Mouse (Mus musculus) macrophage (primary cell): ENCODE data around the gene Spty2d1. TPM values are rescaled to one million over a fixed set of nuclear protein-coding genes. Genes with fewer than 3 reads are reported as not detected.

Experiments
- H3K27ac ChIP-seq: fragments of 350-480 bp; formaldehyde crosslinking; 2 replicates; pipeline ENCODE4 v1.9.0; 2021
- H3K36me3 ChIP-seq: fragments of 350-480 bp; formaldehyde crosslinking; 2 replicates; pipeline ENCODE4 v1.9.0; 2021; ENCODE audit errors: inconsistent target
- H3K4me3 ChIP-seq: fragments of 350-480 bp; formaldehyde crosslinking; 2 replicates; pipeline ENCODE4 v1.9.0; 2021; ENCODE audit errors: inconsistent target
- H3K79me2 ChIP-seq: fragments of 350-480 bp; formaldehyde crosslinking; 2 replicates; pipeline ENCODE4 v1.9.0; 2021; ENCODE audit errors: inconsistent target
- WGBS: methylation state at CpG from one replicate; pipeline ENCODE4 v1.1.7; 2026; ENCODE audit warnings: inconsistent platforms; ENCODE audit not compliant: missing documents; 5-methylcytosine and 5-hydroxymethylcytosine counted together
- polyA plus RNA-seq: library from polyadenylated mRNA; stranded (reverse); fragments of 250-400 nt; gene quantifications from 3 replicates; pipeline ENCODE4 v1.2.4, GENCODE M21; 2018; ENCODE audit warnings: inconsistent platforms

The Spty2d1 gene
- polyA plus RNA-seq, 1 experiment from 2014 or later = 25.5 TPM

DNA sequence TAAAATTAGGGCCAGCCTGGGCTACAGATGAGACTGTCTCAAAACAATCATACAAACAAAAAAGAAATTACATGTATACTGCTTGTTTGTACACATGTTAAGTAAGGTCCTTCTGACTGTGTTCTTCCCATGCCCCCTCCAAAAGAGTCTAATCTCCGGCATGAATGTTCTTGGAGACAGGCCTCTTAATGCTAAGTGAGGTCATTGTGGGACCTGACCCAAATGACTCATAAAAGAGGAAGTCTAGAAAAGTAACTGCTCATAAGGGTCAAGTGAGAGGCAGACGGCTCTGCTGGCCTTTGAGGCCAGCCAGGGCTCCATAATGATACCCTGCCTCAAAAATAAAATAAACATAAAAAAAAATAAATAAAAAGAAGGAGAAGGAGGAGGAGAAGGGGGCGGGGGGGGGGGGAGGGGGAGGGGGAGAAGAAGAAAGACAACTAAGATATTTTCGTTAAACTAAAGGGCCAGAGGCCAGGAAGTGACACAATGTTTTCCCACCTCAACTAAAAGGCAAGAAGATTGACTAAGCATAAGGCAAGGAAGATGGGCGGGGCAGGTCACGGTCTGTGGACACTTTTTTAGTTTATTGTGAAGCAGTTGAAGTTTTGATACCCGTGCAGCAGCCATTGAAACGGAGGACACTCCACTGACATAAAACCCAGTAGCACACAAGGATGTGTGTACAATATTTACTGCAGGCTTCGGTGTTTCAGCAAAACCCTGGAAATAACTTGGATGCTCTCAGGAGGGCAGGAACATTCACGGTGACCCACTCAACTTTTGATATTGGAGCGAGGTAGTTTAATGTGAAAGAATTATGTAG lies 6.6 kb upstream of the Spty2d1 start:
- Histone ChIP-seq H3K79me2 (no peaks in the 10 kb centered on the region; the same call in 1 of the 2 replicates), H3K36me3 (no peaks in the 10 kb centered on the region), H3K4me3 (no peak overlapping the region), H3K27ac (peak overlapping the region; percentile 71)
- 28% methylated on average over 10 of the region's 11 CpGs for WGBS

DNA sequence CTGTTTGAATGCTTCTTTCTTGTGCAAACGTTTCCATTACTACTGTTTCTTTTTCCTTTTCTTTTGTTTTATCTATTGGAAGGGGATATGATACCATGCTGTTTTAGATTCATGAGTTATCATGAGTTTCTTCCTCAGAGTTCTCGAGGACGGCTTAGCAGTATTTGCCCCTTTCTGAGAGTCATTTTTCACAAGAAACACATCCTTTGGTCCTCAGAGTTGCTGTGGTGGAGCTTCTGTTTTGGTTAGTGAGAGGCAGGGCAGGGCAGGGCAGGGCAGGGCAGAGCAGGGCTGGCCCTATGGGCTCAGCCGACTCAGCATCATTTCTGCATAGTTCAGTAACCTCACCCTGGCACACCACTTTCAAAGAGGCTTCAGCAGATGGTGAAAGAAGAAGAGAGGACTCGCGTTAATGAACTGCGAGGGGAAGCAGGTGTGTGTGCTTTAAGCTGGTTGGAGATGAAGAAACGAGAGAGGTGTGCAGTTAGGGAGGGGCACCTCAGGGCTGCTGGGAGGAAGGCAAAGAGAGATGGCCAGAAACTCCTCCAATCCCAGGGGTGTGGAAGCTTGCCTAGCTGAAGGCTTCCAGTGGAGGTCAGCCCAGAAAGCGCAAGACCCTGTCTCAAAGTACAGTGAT lies 5.0 kb upstream of the Spty2d1 start:
- Histone ChIP-seq H3K79me2 (peaks cover 11% of the 10 kb centered on the region; the same call in 1 of the 2 replicates), H3K27ac (no peak overlapping the region), H3K4me3 (no peak overlapping the region), H3K36me3 (no peaks in the 10 kb centered on the region)
- 23% methylated on average over 9 of the region's 9 CpGs for WGBS

DNA sequence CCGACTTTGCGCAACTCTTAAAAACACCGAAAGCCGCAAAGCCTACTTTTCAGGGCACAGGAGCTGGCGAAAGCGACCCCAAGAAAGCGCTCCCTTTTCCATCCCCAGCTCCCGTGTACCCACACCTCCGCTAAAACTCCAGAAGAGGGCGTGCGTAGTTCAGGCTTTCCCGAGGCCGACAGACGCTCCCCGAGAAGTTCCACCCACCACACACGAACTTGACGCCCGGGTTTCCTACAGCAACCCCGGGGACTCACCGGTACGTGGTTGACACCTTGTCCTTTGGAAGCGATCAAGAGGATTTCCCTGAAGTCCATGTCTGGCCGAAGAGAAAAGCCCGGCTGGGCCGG lies 418 bp downstream of the Spty2d1 start:
- H3K27ac ChIP-seq = peak overlapping the region; percentile 89
- H3K4me3 ChIP-seq = peak overlapping the region; percentile 84
- no peaks in the 10 kb centered on the region for H3K36me3 ChIP-seq
- H3K79me2 ChIP-seq = peaks cover 61% of the 10 kb centered on the region
- WGBS = under 1% methylated on average over 25 of the region's 25 CpGs

DNA sequence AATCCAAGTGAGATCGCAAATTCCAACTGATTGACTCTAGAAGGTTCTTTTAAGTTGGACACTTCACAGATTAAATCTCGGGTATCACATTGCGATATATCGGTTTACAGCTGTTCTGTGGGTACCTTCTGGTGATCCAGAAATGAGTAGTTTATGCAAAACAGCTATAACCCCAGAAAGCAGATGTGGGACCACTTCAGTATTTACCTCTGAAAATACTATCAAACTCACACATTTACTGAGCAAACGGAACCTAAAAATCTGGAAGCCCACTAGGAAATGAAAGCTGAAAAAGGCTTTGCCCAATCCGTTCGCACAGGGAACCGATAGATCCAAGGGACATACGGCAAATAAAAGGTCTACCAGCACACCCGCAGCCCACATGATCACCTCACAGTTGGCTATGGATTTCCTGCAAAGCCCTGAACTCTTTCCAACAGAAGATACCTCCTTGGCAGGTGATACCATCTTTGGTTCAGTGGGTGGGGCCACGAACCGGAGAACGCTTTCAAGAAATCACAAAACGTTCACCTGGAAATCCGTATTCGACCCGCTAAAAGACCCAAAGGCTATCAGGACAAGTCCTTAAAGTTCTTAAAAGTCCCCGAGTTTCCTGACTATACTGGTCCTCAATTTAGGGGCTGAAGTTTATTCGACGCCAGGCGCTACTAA lies 966 bp downstream of the Spty2d1 start:
- Histone ChIP-seq H3K4me3 (peak overlapping the region; percentile 84), H3K36me3 (no peaks in the 10 kb centered on the region), H3K27ac (peak overlapping the region; percentile 89), H3K79me2 (peaks cover 67% of the 10 kb centered on the region)
- 4% methylated on average over 21 of the region's 21 CpGs for WGBS

DNA sequence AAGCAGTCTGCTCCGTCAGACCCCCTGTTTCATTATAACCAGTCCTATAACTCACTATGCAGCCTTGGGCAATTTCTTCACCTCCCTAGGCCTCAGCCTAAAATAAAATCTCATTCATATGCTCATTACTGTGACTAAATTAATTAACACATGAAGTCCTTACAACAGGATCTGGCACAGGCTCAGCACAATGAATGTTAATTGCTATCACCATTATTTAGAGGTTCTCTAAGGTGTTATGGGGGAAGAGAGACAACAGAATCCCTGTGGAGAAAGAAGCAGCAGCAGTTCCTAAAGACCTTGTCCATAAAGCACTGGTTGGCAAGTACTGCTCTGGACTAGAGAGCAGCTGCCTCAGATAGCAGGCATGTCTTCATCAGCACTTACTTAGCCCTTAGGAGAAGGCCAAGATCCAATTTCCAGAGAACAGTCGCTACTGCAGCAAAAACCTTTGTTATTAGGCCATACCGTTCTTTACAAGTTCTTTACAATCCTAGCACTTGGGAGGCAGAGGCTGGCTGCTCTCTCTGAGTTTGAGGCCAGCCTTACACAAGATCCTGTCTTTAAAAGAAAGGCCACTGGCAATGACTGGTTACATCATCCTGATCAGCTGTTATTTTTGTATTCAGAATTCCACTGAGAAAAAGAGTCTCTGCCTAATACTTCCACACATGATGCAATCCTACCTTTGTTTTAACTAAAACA lies 4.6 kb downstream of the Spty2d1 start:
- peaks cover 86% of the 10 kb centered on the region for H3K79me2 ChIP-seq
- H3K4me3 ChIP-seq = no peak overlapping the region
- H3K36me3 ChIP-seq = no peaks in the 10 kb centered on the region
- no peak overlapping the region for H3K27ac ChIP-seq
- 75% methylated on average over 3 of the region's 3 CpGs for WGBS

DNA sequence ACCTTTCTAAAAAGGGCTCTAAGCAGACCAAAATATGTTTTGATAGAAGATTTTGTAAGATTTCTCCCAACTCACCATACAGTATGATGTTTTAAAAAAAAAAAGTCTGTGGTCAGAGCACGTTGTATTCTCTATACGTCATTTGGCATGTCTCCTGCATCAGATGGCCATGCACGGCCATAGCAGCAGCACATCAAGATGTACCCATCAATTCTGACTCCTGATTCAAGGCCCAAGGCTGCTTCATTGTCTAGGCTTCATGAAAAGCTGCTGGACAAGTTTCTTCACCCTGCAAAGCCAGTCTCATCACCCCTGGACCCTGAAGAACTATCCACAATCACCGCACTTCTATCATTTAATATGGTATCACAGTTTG lies 6.3 kb downstream of the Spty2d1 start:
- H3K36me3 ChIP-seq = peaks cover 16% of the 10 kb centered on the region
- no peak overlapping the region for H3K27ac ChIP-seq
- H3K4me3 ChIP-seq = no peak overlapping the region
- H3K79me2 ChIP-seq = peaks cover 91% of the 10 kb centered on the region
- 81% methylated on average over 4 of the region's 4 CpGs for WGBS

DNA sequence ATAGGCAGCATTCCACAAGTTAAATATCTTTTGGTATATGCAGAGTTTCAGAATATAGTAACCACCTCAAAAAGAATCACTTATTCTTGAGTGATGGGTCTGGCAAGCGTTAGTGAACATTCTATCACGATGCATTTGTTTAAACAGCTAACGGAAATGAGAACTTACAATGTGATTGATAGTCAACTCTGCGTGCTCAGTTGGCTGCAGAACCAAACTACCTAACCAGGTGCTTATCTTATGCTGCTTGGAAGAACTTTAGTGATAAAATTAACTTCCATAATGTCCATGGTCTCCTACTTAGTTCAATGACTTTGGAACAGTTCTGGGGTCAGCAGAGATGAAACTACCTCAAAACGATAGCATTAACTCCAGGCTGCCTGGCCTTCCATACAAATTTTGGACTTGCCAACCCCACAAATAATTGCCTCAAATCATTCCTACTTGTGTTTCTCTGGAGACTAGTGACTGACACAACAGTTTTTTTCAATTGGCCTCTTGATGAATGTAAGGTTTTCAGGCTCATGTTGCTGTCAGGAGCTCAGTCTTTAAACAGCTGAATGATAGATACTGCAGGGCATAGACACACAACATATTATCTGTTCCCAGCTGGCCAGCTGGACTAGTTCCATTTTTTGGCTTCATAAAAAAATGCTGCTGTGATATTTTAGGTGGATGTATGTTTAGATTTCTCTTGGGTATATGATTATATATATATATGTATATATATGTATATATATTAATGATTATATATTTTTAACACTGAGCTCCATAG lies 6.9 kb downstream of the Spty2d1 start:
- Histone ChIP-seq H3K27ac (no peak overlapping the region), H3K36me3 (peaks cover 19% of the 10 kb centered on the region), H3K4me3 (no peak overlapping the region), H3K79me2 (peaks cover 88% of the 10 kb centered on the region)
- 87% methylated on average over 5 of the region's 5 CpGs for WGBS

DNA sequence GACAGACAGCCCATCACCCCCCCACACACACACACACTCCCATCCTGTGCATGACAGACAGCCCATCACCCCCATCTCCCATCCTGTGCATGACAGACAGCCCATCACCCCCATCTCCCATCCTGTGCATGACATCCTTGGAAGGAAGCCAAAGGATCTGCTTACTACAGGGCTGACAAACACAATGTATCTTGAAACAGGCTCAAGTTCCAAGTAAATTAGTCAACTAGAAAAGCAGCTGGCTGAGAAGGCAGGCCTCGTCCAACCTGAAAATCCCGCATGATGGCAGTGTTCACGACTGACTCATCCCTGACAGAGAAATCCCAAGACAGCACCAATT lies 7.6 kb downstream of the Spty2d1 start:
- Histone ChIP-seq H3K36me3 (peaks cover 26% of the 10 kb centered on the region), H3K27ac (no peak overlapping the region), H3K79me2 (peaks cover 81% of the 10 kb centered on the region), H3K4me3 (no peak overlapping the region)
- WGBS = 100% methylated on average over 3 of the region's 3 CpGs

DNA sequence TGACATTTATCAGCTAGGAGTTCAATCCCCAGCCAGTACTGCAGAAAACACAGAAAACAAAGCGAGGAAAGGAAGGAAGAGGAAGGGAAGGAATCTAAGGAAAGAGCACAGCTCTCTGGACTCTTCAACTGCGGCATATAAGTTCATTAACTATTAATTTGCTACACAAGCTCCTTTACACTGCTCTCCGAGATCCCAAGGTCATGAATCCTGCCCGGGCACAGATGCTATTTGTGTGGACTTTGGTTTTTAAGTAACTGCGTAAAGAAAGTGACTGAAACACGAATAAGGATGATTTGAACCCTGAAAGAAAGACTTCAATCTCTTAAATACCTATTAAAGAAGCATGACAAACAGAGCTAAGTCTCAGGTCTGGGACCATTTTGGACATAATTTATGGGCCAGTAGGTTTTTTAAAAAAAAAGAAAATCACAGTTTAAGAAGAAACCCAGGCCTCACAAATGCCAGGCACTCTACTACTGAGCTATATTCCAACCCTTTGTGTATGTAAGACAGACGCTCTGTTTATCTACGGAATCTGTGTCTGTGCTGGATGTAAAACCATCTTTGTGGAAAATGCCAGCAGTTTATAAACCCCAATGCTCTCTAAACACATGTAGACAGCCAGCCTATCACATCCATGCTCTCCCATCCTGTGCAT lies 8.1 kb downstream of the Spty2d1 start:
- peaks cover 76% of the 10 kb centered on the region for H3K79me2 ChIP-seq
- 94% methylated on average over 7 of the region's 8 CpGs for WGBS
- H3K4me3 ChIP-seq = no peak overlapping the region
- no peak overlapping the region for H3K27ac ChIP-seq
- H3K36me3 ChIP-seq = peaks cover 31% of the 10 kb centered on the region

DNA sequence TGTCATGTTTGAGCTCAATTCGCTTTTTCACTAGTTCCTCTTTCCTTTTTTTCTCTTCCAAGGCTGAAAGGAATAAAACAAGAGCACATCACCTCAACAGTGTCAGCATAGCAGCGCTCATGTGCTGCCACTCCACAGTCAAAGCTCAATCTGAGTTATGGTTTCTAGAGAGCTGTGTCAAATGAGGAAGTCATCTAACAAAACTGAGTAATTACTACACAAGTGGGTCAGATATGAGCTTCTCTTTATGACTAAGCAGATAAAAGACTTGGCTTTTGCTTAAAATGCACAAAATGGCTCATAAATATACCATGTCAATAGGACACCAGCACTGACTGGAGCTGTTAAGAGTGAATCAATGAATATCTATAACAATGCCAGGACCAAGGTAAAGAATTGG lies 9.3 kb downstream of the Spty2d1 start:
- H3K4me3 ChIP-seq = no peak overlapping the region
- 5% methylated on average over 2 of the region's 2 CpGs for WGBS
- H3K27ac ChIP-seq = peak overlapping the region; percentile 27
- peaks cover 42% of the 10 kb centered on the region for H3K36me3 ChIP-seq
- H3K79me2 ChIP-seq = peaks cover 64% of the 10 kb centered on the region

DNA sequence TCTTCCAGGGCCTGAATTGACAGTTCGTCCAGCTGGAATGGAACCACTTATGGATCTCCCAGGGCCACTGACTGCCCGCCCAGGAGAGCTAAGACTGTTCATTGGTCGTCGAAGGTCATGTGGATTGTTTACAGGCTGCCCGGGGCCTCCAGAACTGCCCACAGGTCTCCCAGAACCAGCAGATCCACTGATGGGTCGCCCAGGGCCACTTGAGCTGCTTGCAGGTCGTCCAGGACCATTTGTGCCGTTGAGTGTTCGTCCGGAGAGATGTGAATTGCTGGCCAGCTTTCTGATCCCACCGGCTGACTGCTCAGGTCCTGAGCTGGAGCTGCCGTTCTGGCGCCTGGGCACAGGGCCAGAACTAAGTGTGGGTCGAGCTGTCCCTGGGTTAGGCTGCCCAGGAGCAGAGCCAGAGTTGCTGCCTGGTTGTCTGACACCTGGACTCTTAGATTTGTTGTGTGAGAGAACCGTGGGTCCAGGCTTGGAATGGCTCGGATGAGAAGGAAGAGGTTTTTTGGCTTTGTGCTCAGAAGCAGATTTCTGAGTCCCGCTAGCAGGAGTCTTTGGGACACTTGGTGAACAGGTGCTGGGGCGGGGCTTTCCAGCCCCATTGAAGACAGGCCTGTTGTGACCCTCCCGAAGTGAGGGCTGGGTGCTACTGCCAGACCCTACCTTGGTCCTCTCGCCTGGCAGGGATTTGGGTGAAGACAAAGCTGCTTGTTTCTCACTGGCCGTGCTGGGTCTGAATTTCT lies 10.4 kb downstream of the Spty2d1 start:
- Histone ChIP-seq H3K79me2 (peaks cover 53% of the 10 kb centered on the region), H3K27ac (no peak overlapping the region), H3K4me3 (no peak overlapping the region)

DNA sequence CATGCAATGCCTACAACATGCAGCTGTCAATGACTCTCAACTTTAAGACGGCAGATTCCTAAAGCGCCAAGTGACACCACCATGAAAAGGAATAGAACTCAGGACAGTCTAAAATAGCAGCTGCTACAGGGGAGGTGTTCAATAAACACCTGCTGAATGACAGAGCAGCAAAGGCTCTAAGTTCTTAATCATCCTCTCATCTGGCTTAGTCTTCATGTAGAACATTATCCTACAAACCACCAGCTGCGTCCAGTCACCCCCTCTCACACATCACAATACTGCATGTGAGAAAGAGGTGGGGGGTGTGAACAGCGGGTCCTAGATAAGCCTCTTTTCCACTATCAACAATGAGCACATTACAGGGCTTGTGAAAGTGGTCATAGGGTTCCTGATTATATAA lies 11.2 kb downstream of the Spty2d1 start:
- H3K79me2 ChIP-seq = peaks cover 45% of the 10 kb centered on the region
- H3K4me3 ChIP-seq = no peak overlapping the region
- peaks cover 45% of the 10 kb centered on the region for H3K36me3 ChIP-seq
- whole genome bisulfite sequencing = 91% methylated on average over 4 of the region's 4 CpGs
- no peak overlapping the region for H3K27ac ChIP-seq

More for the DNA sequence above, 10.4 kb downstream of the Spty2d1 start:
- peaks cover 43% of the 10 kb centered on the region for H3K36me3 ChIP-seq
- WGBS = 90% methylated on average over 20 of the region's 21 CpGs

DNA sequence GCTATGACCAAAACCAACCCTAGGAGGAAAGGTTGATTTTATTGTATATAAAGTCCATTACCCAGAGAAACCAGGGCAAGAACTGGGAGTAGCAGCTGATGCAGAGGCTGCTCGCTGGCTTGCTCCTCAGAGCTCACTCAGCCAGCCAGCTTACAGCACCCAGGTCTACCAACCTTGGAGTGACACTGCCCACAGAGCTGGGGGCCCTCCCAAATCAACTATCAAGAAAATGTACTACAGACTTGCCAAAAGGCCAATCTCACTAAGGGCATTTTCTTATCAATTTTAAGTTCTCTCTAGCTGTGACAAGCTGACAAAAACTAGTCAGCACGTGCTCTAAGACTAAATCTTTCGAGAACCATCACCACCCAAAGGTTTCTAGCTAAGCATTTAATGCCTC lies 12.7 kb downstream of the Spty2d1 start:
- H3K36me3 ChIP-seq = peaks cover 51% of the 10 kb centered on the region
- no peak overlapping the region for H3K4me3 ChIP-seq
- WGBS = 92% methylated on average over 3 of the region's 3 CpGs
- peaks cover 31% of the 10 kb centered on the region for H3K79me2 ChIP-seq
- H3K27ac ChIP-seq = no peak overlapping the region
